Mouse (Mus musculus) brain, embryonic 14.5 days (tissue): ENCODE data around the gene Krtap9-3.

ENCODE experiments used
- CTCF ChIP-seq: fragments of 200-500 bp; IDR thresholded peaks from 2 replicates; pipeline ENCODE4 v1.5.1; 2012; ENCODE audit warnings: inconsistent platforms, mild to moderate bottlenecking, moderate library complexity, borderline replicate concordance; ENCODE audit not compliant: insufficient read depth, insufficient read length; ENCODE audit errors: extremely low read depth
- POLR2A ChIP-seq: fragments of 200-500 bp; IDR thresholded peaks from 2 replicates; pipeline ENCODE4 v1.6.1; 2012; ENCODE audit warnings: mild to moderate bottlenecking, inconsistent platforms, borderline replicate concordance; ENCODE audit not compliant: poor library complexity, insufficient read depth, insufficient read length, severe bottlenecking; ENCODE audit errors: extremely low read depth

DNA sequence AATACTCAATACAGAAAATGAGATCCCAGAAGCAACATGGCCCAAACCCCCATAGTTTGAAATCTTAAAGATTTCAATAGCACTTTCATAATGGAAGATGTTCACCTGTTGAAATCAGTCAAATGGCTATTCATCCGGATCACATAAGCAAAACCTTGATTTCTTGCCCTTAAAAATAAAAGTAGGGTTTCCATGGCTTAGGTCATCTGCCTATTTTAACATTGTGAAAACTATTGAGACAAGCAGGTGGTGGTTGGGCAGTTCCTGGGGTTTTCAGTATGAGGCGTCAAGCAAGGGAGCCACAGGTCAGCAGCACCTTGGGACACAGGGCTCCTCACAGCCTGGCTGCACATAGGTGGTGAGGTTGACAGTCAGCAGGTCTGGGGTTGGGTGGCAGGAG is 41.7 kb downstream of the Krtap9-3 start:
- TF ChIP-seq CTCF (no peak), POLR2A (no peak)
